Mouse (Mus musculus) kidney, adult 2 months (tissue): ENCODE data around the gene Ptpn4.

Source experiments
- CTCF ChIP-seq: fragments of 200-500 bp; conservative IDR thresholded peaks from 2 replicates; pipeline ENCODE4 v1.5.1; 2011; ENCODE audit warnings: low read depth, mild to moderate bottlenecking, control low read depth, low read length, moderate library complexity, mixed read lengths; ENCODE audit not compliant: insufficient read depth, insufficient read length
- POLR2A ChIP-seq: fragments of 200-500 bp; IDR thresholded peaks from one replicate; pipeline ENCODE4 v1.6.1; 2011; ENCODE audit warnings: low read depth, low read length, control low read depth

DNA sequence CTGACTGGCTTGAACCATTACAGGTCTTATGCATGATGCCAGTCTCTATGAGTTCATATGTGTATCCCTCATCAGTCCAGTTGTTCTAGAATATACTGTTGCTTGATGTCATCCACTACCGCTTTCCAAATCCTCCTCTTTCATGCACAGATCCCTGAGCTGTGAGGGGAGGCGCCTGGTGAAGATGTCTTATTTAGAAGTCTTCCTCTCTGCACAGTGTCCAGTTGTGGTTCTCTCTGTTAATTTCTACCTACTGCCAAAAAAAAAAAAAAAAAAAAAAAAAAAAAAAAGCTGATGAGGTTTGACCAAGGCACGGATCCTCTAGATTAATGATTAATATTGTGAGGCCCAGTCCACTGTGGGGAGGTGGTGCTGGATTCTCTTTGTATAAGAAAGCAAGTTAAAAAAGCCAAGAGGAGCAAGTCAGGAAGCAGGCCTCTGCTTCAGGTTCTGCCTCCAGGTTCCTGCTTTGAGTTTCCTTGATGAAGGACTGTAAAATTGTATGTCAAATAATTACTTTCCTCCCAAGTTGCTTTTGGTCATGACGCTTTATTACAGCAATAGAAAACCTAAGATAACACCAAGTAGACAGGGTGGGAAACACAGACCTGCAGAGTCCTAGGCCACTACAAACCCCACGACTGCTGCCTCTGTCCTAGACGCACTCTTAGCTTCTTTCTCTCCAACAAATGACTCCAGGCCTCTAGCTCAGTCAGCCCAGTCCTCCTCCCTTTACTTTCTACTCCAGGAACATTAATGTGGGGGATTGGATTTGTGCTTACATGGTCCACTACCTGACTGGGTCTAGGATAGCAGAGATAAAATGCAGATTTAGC is 200.0 kb downstream of the Ptpn4 start:
- TF ChIP-seq CTCF (no peak), POLR2A (no peak)
